Mouse (Mus musculus) forebrain, embryonic 15.5 days (tissue): ENCODE results near the gene Clec2i. TPM values are rescaled to one million over a fixed set of nuclear protein-coding genes. Genes with fewer than 3 reads are reported as not detected.
"Not testable (repeated sequence)": the region's sequence is repeated elsewhere in the genome, so short reads cannot be mapped to it uniquely, and the experiment has no call there.

Source experiments
- ATAC-seq: fragments of 200-750 bp; cut with Nextera tagmentation; replicated peaks from 2 replicates; pipeline ENCODE4 v1.8.0; 2017; ENCODE audit warnings: mild to moderate bottlenecking, moderate TSS enrichment, moderate library complexity
- H3K27ac ChIP-seq: fragments of 300-500 bp; sonication (generic); replicated peaks from 2 replicates; pipeline ENCODE4 v1.5.1; 2015; ENCODE audit warnings: mild to moderate bottlenecking, inconsistent platforms
- H3K27me3 ChIP-seq: fragments of 300-500 bp; sonication (generic); 2 replicates; pipeline ENCODE4 v1.6.1; 2015; ENCODE audit warnings: inconsistent platforms
- H3K36me3 ChIP-seq: fragments of 300-500 bp; sonication (generic); 2 replicates; pipeline ENCODE4 v1.6.1; 2015; ENCODE audit warnings: mild to moderate bottlenecking, inconsistent platforms
- H3K4me1 ChIP-seq: fragments of 300-500 bp; sonication (generic); 2 replicates; pipeline ENCODE4 v1.6.1; 2015; ENCODE audit warnings: inconsistent platforms
- H3K4me2 ChIP-seq: fragments of 300-500 bp; sonication (generic); replicated peaks from 2 replicates; pipeline ENCODE4 v1.6.1; 2015; ENCODE audit warnings: mild to moderate bottlenecking, inconsistent platforms
- H3K4me3 ChIP-seq: fragments of 300-500 bp; sonication (generic); 2 replicates; pipeline ENCODE4 v1.5.1; 2015; ENCODE audit warnings: mild to moderate bottlenecking, inconsistent platforms
- H3K9ac ChIP-seq: fragments of 300-500 bp; sonication (generic); replicated peaks from 2 replicates; pipeline ENCODE4 v1.6.1; 2015; ENCODE audit warnings: mild to moderate bottlenecking, inconsistent platforms
- H3K9me3 ChIP-seq: fragments of 300-500 bp; sonication (generic); 2 replicates; pipeline ENCODE4 v1.6.1; 2016; ENCODE audit warnings: inconsistent platforms
- WGBS: fragments of 180-500 bp; shearing (Covaris S2); methylation state at CpG from one replicate; pipeline ENCODE4 v1.1.7; 2015; ENCODE audit warnings: mixed read lengths; 5-methylcytosine and 5-hydroxymethylcytosine counted together
- polyA plus RNA-seq: library from polyadenylated mRNA; unstranded; fragments of >200 nt; fragmentation: Nextera tagmentation; extraction: Ambion mirVana; gene quantifications from 2 replicates; pipeline ENCODE4 v1.2.1, GENCODE M21; 2015

Gene Clec2i
- polyA plus RNA-seq, 1 experiment from 2014 or later: not detected

GRCm38 (mm10) chr6:128857976-128858375 lies 29.4 kb upstream of the Clec2i start:
- Histone ChIP-seq H3K4me3 (no peak overlapping the region), H3K27ac (no peak overlapping the region), H3K4me1 (no peaks in the 10 kb centered on the region), H3K9ac (no peak overlapping the region), H3K9me3 (no peaks in the 10 kb centered on the region), H3K36me3 (no peaks in the 10 kb centered on the region), H3K4me2 (no peak overlapping the region), H3K27me3 (no peaks in the 10 kb centered on the region)
- WGBS: 91% methylated on average over 2 of the region's 2 CpGs
- no peak for ATAC-seq

GRCm38 (mm10) chr6:128868861-128869260 lies 18.5 kb upstream of the Clec2i start:
- ATAC-seq: no peak

GRCm38 (mm10) chr6:128871910-128872610 lies 15.3 kb upstream of the Clec2i start:
- Histone ChIP-seq H3K9ac (no peak overlapping the region), H3K4me3 (no peak overlapping the region), H3K27me3 (no peaks in the 10 kb centered on the region), H3K4me1 (no peaks in the 10 kb centered on the region), H3K9me3 (no peaks in the 10 kb centered on the region), H3K4me2 (no peak overlapping the region), H3K36me3 (no peaks in the 10 kb centered on the region), H3K27ac (no peak overlapping the region)
- ATAC-seq: no peak
- WGBS: 91% methylated on average over 1 of the region's 1 CpGs

More at GRCm38 (mm10) chr6:128868861-128869260, 18.5 kb upstream of the Clec2i start:
- no peak overlapping the region for H3K4me2 ChIP-seq
- no peaks in the 10 kb centered on the region for H3K4me1 ChIP-seq
- H3K36me3 ChIP-seq: no peaks in the 10 kb centered on the region
- H3K9ac ChIP-seq: no peak overlapping the region
- no peak overlapping the region for H3K27ac ChIP-seq
- H3K9me3 ChIP-seq: no peaks in the 10 kb centered on the region
- H3K4me3 ChIP-seq: no peak overlapping the region
- no peaks in the 10 kb centered on the region for H3K27me3 ChIP-seq
- 8% methylated on average over 3 of the region's 3 CpGs for WGBS

- no peak for ATAC-seq
- no peaks in the 10 kb centered on the region for H3K4me1 ChIP-seq
- no peaks in the 10 kb centered on the region for H3K9me3 ChIP-seq
- H3K27me3 ChIP-seq: no peaks in the 10 kb centered on the region
- no peak overlapping the region for H3K9ac ChIP-seq
- 77% methylated on average over 5 of the region's 5 CpGs for WGBS
- no peak overlapping the region for H3K27ac ChIP-seq
- no peak overlapping the region for H3K4me3 ChIP-seq
- no peak overlapping the region for H3K4me2 ChIP-seq
- H3K36me3 ChIP-seq: no peaks in the 10 kb centered on the region
Measured at GRCm38 (mm10) chr6:128888834-128889233, 1.4 kb downstream of the Clec2i start.

- H3K4me2 ChIP-seq: no peak within 1 kb of the TSS
- no peak within 1 kb of the TSS for H3K4me3 ChIP-seq
- H3K4me1 ChIP-seq: no peaks in the 10 kb centered on the region
- no peak for ATAC-seq
- H3K27me3 ChIP-seq: no peaks in the 10 kb centered on the region
- no peak within 1 kb of the TSS for H3K9ac ChIP-seq
- no peaks in the 10 kb centered on the region for H3K36me3 ChIP-seq
- no peaks in the 10 kb centered on the region for H3K9me3 ChIP-seq
- WGBS: 75% methylated on average over 2 of the region's 2 CpGs
- H3K27ac ChIP-seq: no peak within 1 kb of the TSS
Measured at GRCm38 (mm10) chr6:128890948-128891355, 3.6 kb downstream of the Clec2i start, which contains the start of gene BC035044. TSS of gene BC035044 (minus strand) at chr6:128891126.

GRCm38 (mm10) chr6:128895404-128896001 lies 8.1 kb downstream of the Clec2i start:
- Histone ChIP-seq H3K4me3 (no peak overlapping the region), H3K4me2 (no peak overlapping the region), H3K36me3 (no peaks in the 10 kb centered on the region), H3K27ac (no peak overlapping the region), H3K9ac (no peak overlapping the region), H3K9me3 (no peaks in the 10 kb centered on the region), H3K27me3 (no peaks in the 10 kb centered on the region), H3K4me1 (no peaks in the 10 kb centered on the region)
- 88% methylated on average over 3 of the region's 3 CpGs for WGBS
- ATAC-seq: no peak

GRCm38 (mm10) chr6:128900044-128900443 lies 12.7 kb downstream of the Clec2i start:
- no peak for ATAC-seq
- Histone ChIP-seq H3K4me2 (no peak overlapping the region), H3K4me3 (no peak overlapping the region), H3K4me1 (no peaks in the 10 kb centered on the region), H3K9me3 (no peaks in the 10 kb centered on the region), H3K27ac (no peak overlapping the region), H3K9ac (no peak overlapping the region), H3K27me3 (no peaks in the 10 kb centered on the region), H3K36me3 (no peaks in the 10 kb centered on the region)
- WGBS: 82% methylated on average over 2 of the region's 2 CpGs

GRCm38 (mm10) chr6:128900796-128901552 lies 13.6 kb downstream of the Clec2i start:
- 91% methylated on average over 6 of the region's 6 CpGs for WGBS
- H3K9ac ChIP-seq, H3K36me3 ChIP-seq: not testable (repeated sequence)

GRCm38 (mm10) chr6:128913598-128914254 lies 26.3 kb downstream of the Clec2i start:
- Histone ChIP-seq H3K27ac (no peak overlapping the region), H3K4me3 (no peak overlapping the region), H3K4me2 (no peak overlapping the region), H3K27me3 (no peaks in the 10 kb centered on the region), H3K4me1 (no peaks in the 10 kb centered on the region), H3K9me3 (no peaks in the 10 kb centered on the region), H3K36me3 (no peaks in the 10 kb centered on the region), H3K9ac (no peak overlapping the region)
- ATAC-seq: no peak
- WGBS: 83% methylated on average over 2 of the region's 2 CpGs

More at GRCm38 (mm10) chr6:128900796-128901552, 13.6 kb downstream of the Clec2i start:
- not testable (repeated sequence) for H3K4me1 ChIP-seq, H3K9me3 ChIP-seq, H3K27ac ChIP-seq, H3K27me3 ChIP-seq, H3K4me3 ChIP-seq, ATAC-seq, H3K4me2 ChIP-seq

- Histone ChIP-seq H3K27ac (no peak overlapping the region), H3K9ac (no peak overlapping the region), H3K4me1 (no peaks in the 10 kb centered on the region), H3K4me3 (no peak overlapping the region), H3K27me3 (no peaks in the 10 kb centered on the region), H3K9me3 (no peaks in the 10 kb centered on the region), H3K4me2 (no peak overlapping the region), H3K36me3 (no peaks in the 10 kb centered on the region)
- WGBS: 92% methylated on average over 2 of the region's 2 CpGs
- ATAC-seq: no peak
Measured at GRCm38 (mm10) chr6:128917322-128917721, 29.9 kb downstream of the Clec2i start.

GRCm38 (mm10) chr6:128933050-128933449 lies 45.7 kb downstream of the Clec2i start:
- H3K4me1 ChIP-seq: no peaks in the 10 kb centered on the region
- no peak overlapping the region for H3K4me2 ChIP-seq
- no peak overlapping the region for H3K9ac ChIP-seq
- no peak for ATAC-seq
- WGBS: 85% methylated on average over 2 of the region's 2 CpGs
- H3K27ac ChIP-seq: no peak overlapping the region
- no peak overlapping the region for H3K4me3 ChIP-seq
- H3K36me3 ChIP-seq: no peaks in the 10 kb centered on the region
- H3K27me3 ChIP-seq: no peaks in the 10 kb centered on the region
- H3K9me3 ChIP-seq: no peaks in the 10 kb centered on the region

- not testable (repeated sequence) for H3K9me3 ChIP-seq, H3K4me3 ChIP-seq, ATAC-seq, H3K9ac ChIP-seq, H3K27me3 ChIP-seq, H3K36me3 ChIP-seq, H3K4me2 ChIP-seq, H3K4me1 ChIP-seq, H3K27ac ChIP-seq
- 88% methylated on average over 4 of the region's 4 CpGs for WGBS
Measured at GRCm38 (mm10) chr6:128934081-128934480, 46.7 kb downstream of the Clec2i start, which contains the start of gene Clec2g. TSS of gene Clec2g (plus strand) at chr6:128934381.
